Mouse (Mus musculus): ENCODE measurements around the gene Dnah12. TPM values are rescaled to one million over a fixed set of nuclear protein-coding genes. Genes with fewer than 3 reads are reported as not detected.

The Dnah12 gene
- total and polyA plus RNA-seq, 2 experiments from 2014 or later, result 0.21 to 0.60 TPM

- Histone ChIP-seq H3K4me3 (ENCODE audit: low read depth, low read length) (no peak overlapping the region), H3K9ac (replicated peaks; ENCODE audit: low read length, poor library complexity, severe bottlenecking) (no peak overlapping the region), H3K4me1 (ENCODE audit: insufficient read depth, low read length) (no peaks in the 10 kb centered on the region), H3K36me3 (ENCODE audit: insufficient read depth, low read length) (no peaks in the 10 kb centered on the region), H3K9me3 (ENCODE audit: low read length) (no peaks in the 10 kb centered on the region), H3K27ac (ENCODE audit: low read depth, low read length) (no peak overlapping the region), H3K4me2 (ENCODE audit: low read depth, low read length, poor library complexity, severe bottlenecking) (no peak overlapping the region), H3K27me3 (ENCODE audit: insufficient read depth, low read length) (no peaks in the 10 kb centered on the region)
- ATAC-seq (ENCODE audit: low FRiP score) (no peak), DNase-seq (ENCODE audit: low spot score) (no peak)
- TF ChIP-seq CTCF (IDR thresholded peaks at IDR 0.05), result no peak
- 89% methylated on average over 3 of the region's 3 CpGs for WGBS
Measured at GRCm38 (mm10) chr14:26859024-26859423, 165.9 kb downstream of the Dnah12 start.

GRCm38 (mm10) chr14:26867356-26867755 lies 174.3 kb downstream of the Dnah12 start:
- H3K4me2 ChIP-seq (ENCODE audit: low read depth, low read length, poor library complexity, severe bottlenecking), result no peak overlapping the region
- H3K9ac ChIP-seq (replicated peaks; ENCODE audit: low read length, poor library complexity, severe bottlenecking), result no peak overlapping the region
- no peaks in the 10 kb centered on the region for H3K9me3 ChIP-seq (ENCODE audit: low read length)
- no peak for ATAC-seq (ENCODE audit: low FRiP score)
- H3K27me3 ChIP-seq (ENCODE audit: insufficient read depth, low read length), result no peaks in the 10 kb centered on the region
- H3K36me3 ChIP-seq (ENCODE audit: insufficient read depth, low read length), result no peaks in the 10 kb centered on the region
- 67% methylated on average over 9 of the region's 9 CpGs for WGBS
- H3K27ac ChIP-seq (ENCODE audit: low read depth, low read length), result no peak overlapping the region
- no peak for DNase-seq (ENCODE audit: low spot score)
- no peaks in the 10 kb centered on the region for H3K4me1 ChIP-seq (ENCODE audit: insufficient read depth, low read length)
- no peak overlapping the region for H3K4me3 ChIP-seq (ENCODE audit: low read depth, low read length)
- peak; percentile 16; the same call in 1 of the 2 replicates for TF ChIP-seq CTCF (IDR thresholded peaks at IDR 0.05)

GRCm38 (mm10) chr14:26868299-26868698 lies 175.2 kb downstream of the Dnah12 start:
- Histone ChIP-seq H3K4me2 (ENCODE audit: low read depth, low read length, poor library complexity, severe bottlenecking) (no peak overlapping the region), H3K27ac (ENCODE audit: low read depth, low read length) (no peak overlapping the region), H3K9me3 (ENCODE audit: low read length) (no peaks in the 10 kb centered on the region), H3K4me3 (ENCODE audit: low read depth, low read length) (no peak overlapping the region), H3K9ac (replicated peaks; ENCODE audit: low read length, poor library complexity, severe bottlenecking) (no peak overlapping the region), H3K36me3 (ENCODE audit: insufficient read depth, low read length) (no peaks in the 10 kb centered on the region), H3K4me1 (ENCODE audit: insufficient read depth, low read length) (no peaks in the 10 kb centered on the region), H3K27me3 (ENCODE audit: insufficient read depth, low read length) (no peaks in the 10 kb centered on the region)
- 87% methylated on average over 5 of the region's 5 CpGs for WGBS
- ATAC-seq (ENCODE audit: low FRiP score) (no peak), DNase-seq (ENCODE audit: low spot score) (no peak)
- TF ChIP-seq CTCF (IDR thresholded peaks at IDR 0.05), result no peak

GRCm38 (mm10) chr14:26878756-26879155 lies 185.7 kb downstream of the Dnah12 start:
- DNase-seq (ENCODE audit: low spot score) (no peak), ATAC-seq (ENCODE audit: low FRiP score) (no peak)
- no peak for TF ChIP-seq CTCF (IDR thresholded peaks at IDR 0.05)
- H3K4me3 ChIP-seq (ENCODE audit: low read depth, low read length), result no peak overlapping the region
- H3K9ac ChIP-seq (replicated peaks; ENCODE audit: low read length, poor library complexity, severe bottlenecking), result no peak overlapping the region
- no peak overlapping the region for H3K27ac ChIP-seq (ENCODE audit: low read depth, low read length)
- no peak overlapping the region for H3K4me2 ChIP-seq (ENCODE audit: low read depth, low read length, poor library complexity, severe bottlenecking)
- WGBS, result 80% methylated on average over 4 of the region's 4 CpGs
- no peaks in the 10 kb centered on the region for H3K36me3 ChIP-seq (ENCODE audit: insufficient read depth, low read length)
- H3K9me3 ChIP-seq (ENCODE audit: low read length), result no peaks in the 10 kb centered on the region
- H3K4me1 ChIP-seq (ENCODE audit: insufficient read depth, low read length), result no peaks in the 10 kb centered on the region
- H3K27me3 ChIP-seq (ENCODE audit: insufficient read depth, low read length), result no peaks in the 10 kb centered on the region

GRCm38 (mm10) chr14:26879976-26880375 lies 186.9 kb downstream of the Dnah12 start:
- no peaks in the 10 kb centered on the region for H3K9me3 ChIP-seq (ENCODE audit: low read length)
- no peak overlapping the region for H3K4me3 ChIP-seq (ENCODE audit: low read depth, low read length)
- H3K27me3 ChIP-seq (ENCODE audit: insufficient read depth, low read length), result no peaks in the 10 kb centered on the region
- DNase-seq (ENCODE audit: low spot score), result no peak
- ATAC-seq (ENCODE audit: low FRiP score), result no peak
- no peak overlapping the region for H3K27ac ChIP-seq (ENCODE audit: low read depth, low read length)
- no peak overlapping the region for H3K9ac ChIP-seq (replicated peaks; ENCODE audit: low read length, poor library complexity, severe bottlenecking)
- no peak for TF ChIP-seq CTCF (IDR thresholded peaks at IDR 0.05)
- H3K4me1 ChIP-seq (ENCODE audit: insufficient read depth, low read length), result no peaks in the 10 kb centered on the region
- H3K36me3 ChIP-seq (ENCODE audit: insufficient read depth, low read length), result no peaks in the 10 kb centered on the region
- 71% methylated on average over 2 of the region's 2 CpGs for WGBS
- H3K4me2 ChIP-seq (ENCODE audit: low read depth, low read length, poor library complexity, severe bottlenecking), result no peak overlapping the region

- Histone ChIP-seq H3K4me3 (ENCODE audit: low read depth, low read length) (no peak overlapping the region), H3K9me3 (ENCODE audit: low read length) (no peaks in the 10 kb centered on the region), H3K27ac (ENCODE audit: low read depth, low read length) (no peak overlapping the region), H3K4me1 (ENCODE audit: insufficient read depth, low read length) (no peaks in the 10 kb centered on the region), H3K4me2 (ENCODE audit: low read depth, low read length, poor library complexity, severe bottlenecking) (no peak overlapping the region), H3K9ac (replicated peaks; ENCODE audit: low read length, poor library complexity, severe bottlenecking) (no peak overlapping the region), H3K27me3 (ENCODE audit: insufficient read depth, low read length) (no peaks in the 10 kb centered on the region), H3K36me3 (ENCODE audit: insufficient read depth, low read length) (no peaks in the 10 kb centered on the region)
- TF ChIP-seq CTCF (IDR thresholded peaks at IDR 0.05), result no peak
- WGBS, result 90% methylated on average over 5 of the region's 5 CpGs
- DNase-seq (ENCODE audit: low spot score) (no peak), ATAC-seq (ENCODE audit: low FRiP score) (no peak)
Measured at GRCm38 (mm10) chr14:26881700-26882099, 188.6 kb downstream of the Dnah12 start.
